Mouse (Mus musculus) ES-E14 (cell line): ENCODE measurements around the gene Arsa. TPM values are rescaled to one million over a fixed set of nuclear protein-coding genes. Genes with fewer than 3 reads are reported as not detected.

ENCODE experiments used
- DNase-seq: peaks from one replicate; pipeline ENCODE4 v3.0.0-alpha.2; 2013; ENCODE audit warnings: low read depth, low spot score
- H3K27ac ChIP-seq: 2 replicates; pipeline ENCODE4 v1.5.1; 2012; ENCODE audit warnings: low read depth, mild to moderate bottlenecking, low read length, moderate library complexity, mixed read lengths; ENCODE audit not compliant: poor library complexity, insufficient read depth, severe bottlenecking
- H3K36me3 ChIP-seq: 2 replicates; pipeline ENCODE4 v1.6.1; 2012; ENCODE audit warnings: mild to moderate bottlenecking, low read length, moderate library complexity, mixed read lengths; ENCODE audit not compliant: control insufficient read depth, poor library complexity, insufficient read depth, severe bottlenecking
- H3K4me1 ChIP-seq, 2 experiments: fragments of 150-350 bp in 1 of 2; sonication (generic) in 1 of 2; 2 replicates each; pipeline ENCODE4 v1.6.1; 2012; ENCODE audit warnings: low read length in 2 of 2, mild to moderate bottlenecking in 1 of 2, mixed read lengths in 1 of 2; ENCODE audit not compliant: control insufficient read depth in 2 of 2, insufficient read depth in 2 of 2, poor library complexity in 1 of 2
- H3K4me3 ChIP-seq, 2 experiments: fragments of 150-350 bp in 1 of 2; sonication (generic) in 1 of 2; 2 replicates each; pipeline ENCODE4 v1.5.1; 2012; ENCODE audit warnings: low read length in 2 of 2, low read depth in 1 of 2, mild to moderate bottlenecking in 1 of 2, mixed read lengths in 1 of 2; ENCODE audit not compliant: insufficient read depth in 1 of 2, poor library complexity in 1 of 2, severe bottlenecking in 1 of 2
- H3K9ac ChIP-seq: 2 replicates; pipeline ENCODE4 v1.6.1; 2012; ENCODE audit warnings: low read depth, mild to moderate bottlenecking, low read length, mixed read lengths; ENCODE audit not compliant: poor library complexity, insufficient read depth, severe bottlenecking
- H3K9me3 ChIP-seq: fragments of 150-350 bp; sonication (generic); 2 replicates; pipeline ENCODE4 v1.6.1; 2012; ENCODE audit warnings: low read depth, mild to moderate bottlenecking, low read length; ENCODE audit not compliant: control insufficient read depth, insufficient read depth
- CHD2 ChIP-seq: IDR thresholded peaks from 2 replicates; pipeline ENCODE4 v1.6.1; 2014; ENCODE audit warnings: mild to moderate bottlenecking, low read depth, low read length, inconsistent platforms
- HCFC1 ChIP-seq: IDR thresholded peaks from 2 replicates; pipeline ENCODE4 v1.6.1; 2012; ENCODE audit warnings: low read length, inconsistent platforms, borderline replicate concordance; ENCODE audit not compliant: insufficient read depth
- MAFK ChIP-seq: IDR thresholded peaks from 2 replicates; pipeline ENCODE4 v1.6.1; 2014; ENCODE audit warnings: mild to moderate bottlenecking, low read depth, low read length, inconsistent platforms; ENCODE audit not compliant: insufficient read depth
- ZC3H11A ChIP-seq: IDR thresholded peaks from 2 replicates; pipeline ENCODE4 v1.6.1; 2012; ENCODE audit warnings: low read depth, mild to moderate bottlenecking, inconsistent platforms, low read length, borderline replicate concordance
- ZNF384 ChIP-seq: IDR thresholded peaks from 2 replicates; pipeline ENCODE4 v1.6.1; 2012; ENCODE audit warnings: low read depth, low read length, inconsistent platforms
- in situ Hi-C, 2 experiments: fragments of 600-800 bp; cut with MboI; formaldehyde crosslinking; loops; one replicate each; pipeline ENCODE4 v1.15.1; 2025; ENCODE audit warnings: low sequenced_read_pairs in 2 of 2, inconsistent platforms in 1 of 2; ENCODE audit not compliant: unreplicated experiment in 2 of 2
- total RNA-seq: library from RNA; depleted of rRNA; stranded (reverse); fragments of 300-350 nt; gene quantifications from 2 replicates; pipeline ENCODE4 v1.2.3, GENCODE M21; 2012

Gene Arsa
- total RNA-seq, 1 experiment = 11.7 TPM

- Histone ChIP-seq H3K4me1 (peaks cover 2 to 12% of the 10 kb centered on the region in 2 experiments; a peak in 1 of 4 replicates), H3K9me3 (no peaks in the 10 kb centered on the region), H3K36me3 (no peaks in the 10 kb centered on the region), H3K27ac (no peak overlapping the region), H3K4me3 (peak overlapping the region in 1 of 2 experiments; percentile 19; a peak in 2 of 4 replicates), H3K9ac (no peak overlapping the region)
- in situ Hi-C loops = no loop called here
- DNase-seq = no peak
- TF ChIP-seq HCFC1 (no peak), MAFK (no peak), CHD2 (no peak), ZNF384 (no peak), ZC3H11A (no peak)
These were observed 11.4 kb upstream of the Arsa start for GRCm38 (mm10) chr15:89488611-89489117.

GRCm38 (mm10) chr15:89488182-89488581, 11.0 kb upstream of the Arsa start:
- peaks cover 2 to 12% of the 10 kb centered on the region in 2 experiments; a peak in 1 of 4 replicates for H3K4me1 ChIP-seq
- H3K27ac ChIP-seq = no peak overlapping the region
- DNase-seq = no peak
- H3K9me3 ChIP-seq = no peaks in the 10 kb centered on the region
- in situ Hi-C loops = no loop called here
- H3K36me3 ChIP-seq = no peaks in the 10 kb centered on the region
- no peak overlapping the region for H3K9ac ChIP-seq
- no peak for TF ChIP-seq ZNF384
- TF ChIP-seq HCFC1 = no peak
- no peak for TF ChIP-seq ZC3H11A
- TF ChIP-seq CHD2 = no peak
- no peak for TF ChIP-seq MAFK
- peak overlapping the region; percentile 12 to 22; a peak in 3 of 4 replicates for H3K4me3 ChIP-seq

GRCm38 (mm10) chr15:89480584-89480983, 3.4 kb upstream of the Arsa start:
- Histone ChIP-seq H3K4me1 (peaks cover 11 to 20% of the 10 kb centered on the region in 2 experiments; a peak in 3 of 4 replicates), H3K27ac (peak overlapping the region; percentile 43), H3K4me3 (peak overlapping the region in 1 of 2 experiments; percentile 59; a peak in 2 of 4 replicates), H3K9ac (peak overlapping the region; percentile 26), H3K9me3 (no peaks in the 10 kb centered on the region), H3K36me3 (peaks cover 5% of the 10 kb centered on the region; the same call in 1 of the 2 replicates)
- no peak for TF ChIP-seq HCFC1
- no peak for TF ChIP-seq ZNF384
- no peak for TF ChIP-seq ZC3H11A
- TF ChIP-seq CHD2 = no peak
- TF ChIP-seq MAFK = no peak
- in situ Hi-C loops = no loop called here
- no peak for DNase-seq

- TF ChIP-seq CHD2 = no peak
- no peak for TF ChIP-seq ZC3H11A
- TF ChIP-seq HCFC1 = no peak
- no peak for TF ChIP-seq MAFK
- peaks cover 11 to 34% of the 10 kb centered on the region in 2 experiments; a peak in 3 of 4 replicates for H3K4me1 ChIP-seq
- in situ Hi-C loops = no loop called here
- peaks cover 8% of the 10 kb centered on the region; the same call in 1 of the 2 replicates for H3K36me3 ChIP-seq
- DNase-seq = no peak
- H3K4me3 ChIP-seq = peak overlapping the region in 1 of 2 experiments; percentile 56; a peak in 1 of 4 replicates
- H3K9ac ChIP-seq = no peak overlapping the region
- H3K9me3 ChIP-seq = no peaks in the 10 kb centered on the region
- peak overlapping the region; percentile 82; the same call in 1 of the 2 replicates for H3K27ac ChIP-seq
These were observed 1.4 kb upstream of the Arsa start for GRCm38 (mm10) chr15:89478622-89479021.

GRCm38 (mm10) chr15:89477806-89478205, 581 bp upstream of the Arsa start:
- Histone ChIP-seq H3K9me3 (no peaks in the 10 kb centered on the region), H3K4me1 (peaks cover 11 to 40% of the 10 kb centered on the region in 2 experiments; a peak in 3 of 4 replicates), H3K9ac (no peak overlapping the region; the same call in 1 of the 2 replicates), H3K27ac (peak overlapping the region; percentile 82), H3K4me3 (peak overlapping the region in 1 of 2 experiments; percentile 56; a peak in 2 of 4 replicates), H3K36me3 (peaks cover 10% of the 10 kb centered on the region; the same call in 1 of the 2 replicates)
- in situ Hi-C loops = no loop called here
- DNase-seq = no peak
- TF ChIP-seq ZNF384 = no peak
